Mouse (Mus musculus) retina, postnatal 1 day (tissue): ENCODE results near the gene Rbm18.
"Not testable (repeated sequence)": the region's sequence is repeated elsewhere in the genome, so short reads cannot be mapped to it uniquely, and the experiment has no call there.

Source experiments
- DNase-seq: peaks from one replicate; pipeline ENCODE4 v3.0.0-alpha.2; 2012

Gene Rbm18

GRCm38 (mm10) chr2:36136300-36136941, at the start of gene Rbm18, which contains the start of gene Mrrf:
Rbm18 (minus strand) TSS chr2:36136773.
Mrrf (plus strand) TSS chr2:36136389.
- DNase-seq = peak; percentile 92

DNA sequence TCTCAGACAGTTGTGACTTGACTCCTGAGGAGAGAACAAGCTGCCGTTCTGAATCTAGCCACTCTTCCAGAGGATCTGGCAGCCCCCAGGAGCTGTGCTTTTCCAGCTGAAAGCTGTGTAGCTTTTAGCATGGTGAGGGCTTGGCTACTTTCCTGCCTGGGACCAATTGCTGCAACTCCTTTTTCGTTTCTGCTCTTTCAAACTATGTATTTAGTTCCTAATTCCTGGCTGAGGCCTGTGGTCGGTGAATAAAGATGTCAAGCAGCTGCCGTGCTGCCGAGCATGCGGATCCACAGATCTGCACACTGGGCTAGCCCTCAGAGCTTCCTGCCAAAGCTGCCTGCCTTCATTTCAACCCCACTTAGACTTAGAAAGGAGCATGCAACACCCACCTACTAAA, 48.3 kb upstream of the Rbm18 start:
- DNase-seq = no peak

- no peak for DNase-seq
Observed at GRCm38 (mm10) chr2:36184192-36184591, 47.6 kb upstream of the Rbm18 start.

DNA sequence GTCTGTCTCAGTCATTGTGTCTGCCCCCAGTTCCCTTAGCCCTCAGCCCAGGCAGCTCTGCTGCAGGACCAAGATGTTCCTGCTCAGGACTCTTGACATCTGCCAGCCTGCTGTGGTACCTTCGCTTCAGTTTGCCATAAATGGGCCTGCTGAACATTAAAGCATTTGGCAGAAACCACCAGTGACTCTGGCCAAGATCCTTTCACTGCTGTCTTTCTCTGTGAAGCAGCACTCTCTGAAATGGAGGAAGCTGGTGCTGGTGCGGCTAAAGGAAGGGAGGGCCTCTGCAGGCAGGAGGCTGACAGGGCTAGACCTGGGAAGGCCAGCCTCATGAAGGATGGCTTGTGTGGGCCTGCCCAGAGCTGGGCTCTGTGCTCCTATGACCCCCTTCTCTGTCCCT, 46.7 kb upstream of the Rbm18 start:
- no peak for DNase-seq

DNA sequence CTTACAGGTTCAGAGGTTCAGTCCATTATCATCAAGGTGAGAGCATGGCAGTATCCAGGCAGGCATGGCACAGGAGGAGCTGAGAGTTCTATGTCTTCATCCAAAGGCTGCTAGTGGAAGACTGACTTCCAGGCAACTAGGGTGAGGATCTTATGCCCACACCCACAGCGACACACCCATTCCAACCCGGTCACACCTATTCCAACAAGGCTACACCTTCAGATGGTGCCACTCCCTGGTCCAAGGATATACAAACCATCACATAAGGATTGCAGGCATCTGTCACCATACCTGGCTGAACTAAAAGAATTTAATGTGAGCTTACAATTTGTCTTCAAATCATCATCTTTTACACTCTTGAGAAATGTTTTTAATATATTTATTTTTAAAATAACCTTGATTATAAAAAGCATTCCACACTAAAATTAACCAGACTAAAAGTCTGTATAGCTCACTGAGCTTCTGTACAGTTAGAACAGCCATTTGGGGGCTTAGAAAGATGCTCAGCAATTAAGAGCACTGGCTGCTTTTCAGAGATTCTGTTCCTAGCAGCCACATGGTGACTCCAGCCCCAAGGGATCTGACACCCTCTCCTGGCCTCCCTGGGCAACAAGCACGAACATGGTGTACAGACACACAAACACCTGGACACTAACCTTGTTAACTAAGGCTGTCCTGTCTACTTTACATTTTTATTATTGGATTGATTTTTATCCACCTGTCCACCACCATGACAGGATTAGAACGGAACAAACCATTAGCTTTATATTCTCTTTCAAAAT, 45.2 kb upstream of the Rbm18 start:
- not testable (repeated sequence) for DNase-seq

- no peak for DNase-seq
Observed at GRCm38 (mm10) chr2:36179487-36179886, 42.9 kb upstream of the Rbm18 start.

- no peak for DNase-seq
Observed at GRCm38 (mm10) chr2:36172574-36172973, 36.0 kb upstream of the Rbm18 start.

DNA sequence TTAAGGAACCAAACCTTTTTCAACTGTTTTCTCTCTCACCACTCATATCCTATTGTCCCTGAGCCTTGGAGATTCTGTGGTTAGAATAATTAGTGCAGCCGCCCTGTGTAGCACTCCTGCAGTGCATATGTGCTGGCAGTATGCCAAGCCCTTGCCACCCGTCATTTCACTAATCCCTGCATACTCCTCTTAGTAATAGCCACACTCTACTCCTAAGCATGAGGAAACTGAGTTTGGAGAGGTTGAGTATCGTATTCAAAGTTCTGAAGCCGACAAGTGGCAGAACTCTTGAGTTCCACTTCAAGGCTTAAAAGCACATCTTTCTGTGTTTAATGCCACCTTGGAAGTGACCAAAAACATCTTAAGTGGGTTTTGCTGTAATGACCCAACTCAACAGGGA, 35.6 kb upstream of the Rbm18 start:
- peak; percentile 63 for DNase-seq

GRCm38 (mm10) chr2:36169176-36169575, 32.6 kb upstream of the Rbm18 start:
- no peak for DNase-seq

- no peak for DNase-seq
Observed at GRCm38 (mm10) chr2:36167990-36168618, 31.5 kb upstream of the Rbm18 start.

GRCm38 (mm10) chr2:36159336-36159735, 22.8 kb upstream of the Rbm18 start:
- DNase-seq = no peak

DNA sequence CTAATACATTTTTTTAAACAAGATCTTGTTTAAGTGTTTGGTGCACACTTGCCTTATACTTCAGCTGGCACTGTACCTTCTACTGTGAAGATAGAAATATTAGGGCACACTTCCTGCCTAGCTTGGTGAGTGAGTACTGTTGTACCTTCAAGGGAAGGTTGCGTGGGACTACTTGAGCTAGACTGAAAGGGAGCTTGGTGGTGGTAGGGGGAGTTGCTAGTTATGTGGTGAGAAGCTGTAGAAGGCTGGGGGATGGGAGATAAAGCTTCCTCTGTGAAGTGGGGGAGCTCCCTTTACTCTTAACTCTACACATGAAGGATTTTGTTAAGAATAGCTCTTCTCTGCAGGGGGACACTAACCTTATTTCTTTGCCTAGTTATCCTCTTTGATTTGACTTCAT, 20.9 kb upstream of the Rbm18 start:
- no peak for DNase-seq

DNA sequence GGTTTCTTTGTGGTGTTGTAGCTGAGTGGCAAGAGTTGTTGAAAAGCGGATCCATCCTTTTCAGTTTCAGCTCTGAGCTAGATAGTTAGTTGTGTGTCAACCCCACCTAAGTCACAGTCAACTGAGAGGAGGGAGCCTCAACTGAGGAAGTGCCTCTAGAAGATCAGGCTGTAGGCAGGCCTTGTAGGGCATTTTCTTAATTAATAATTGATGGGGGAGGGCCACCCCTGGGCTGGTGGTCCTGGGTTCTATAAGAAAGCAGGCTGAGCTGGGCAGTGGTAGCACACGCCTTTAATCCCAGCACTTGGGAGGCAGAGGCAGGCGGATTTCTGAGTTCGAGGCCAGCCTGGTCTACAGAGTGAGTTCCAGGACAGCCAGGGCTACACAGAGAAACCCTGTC, 15.8 kb upstream of the Rbm18 start:
- not testable (repeated sequence) for DNase-seq

DNA sequence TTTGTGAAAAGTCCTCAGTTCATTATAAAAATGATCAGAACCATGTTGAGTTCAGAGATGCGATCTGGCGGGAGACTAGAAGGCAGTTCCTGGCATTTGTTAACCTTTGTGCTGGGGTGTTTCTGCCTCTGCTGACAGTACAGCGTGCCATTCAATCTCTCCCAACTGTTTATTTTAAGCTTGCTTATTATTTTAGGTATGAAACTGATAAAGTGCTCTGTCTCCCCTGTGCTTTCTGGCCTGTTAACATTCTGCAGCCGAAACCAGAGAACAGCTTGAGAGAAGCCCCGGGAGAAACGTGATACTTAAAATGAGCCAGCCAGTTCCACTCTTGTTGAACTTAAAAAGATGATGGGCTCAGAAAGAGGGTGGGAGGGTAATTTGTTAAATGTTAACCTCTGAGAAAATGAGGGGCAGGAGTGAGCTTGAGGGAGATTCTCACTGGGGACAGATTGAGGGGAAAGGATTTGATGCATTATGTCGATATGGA, 12.3 kb upstream of the Rbm18 start:
- no peak for DNase-seq

DNA sequence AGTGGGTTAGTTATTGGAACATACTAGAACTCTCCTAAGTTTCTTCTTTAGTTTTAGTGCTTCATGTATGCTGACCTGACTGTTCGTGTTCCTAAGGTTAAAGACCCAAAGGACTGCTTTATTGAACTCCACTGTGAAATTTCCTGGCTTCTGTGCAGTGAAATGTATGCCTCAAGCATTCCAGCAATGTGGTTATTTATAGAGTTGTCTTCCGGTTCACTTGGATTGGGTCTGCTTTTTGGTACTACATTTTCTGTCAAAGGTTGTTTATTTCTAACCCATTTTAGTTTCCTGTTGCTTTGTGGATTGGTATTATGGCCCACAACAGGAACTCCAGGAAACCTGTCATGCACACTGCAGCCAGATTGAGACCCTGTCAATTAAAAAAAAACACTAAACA, 2.5 kb upstream of the Rbm18 start:
- no peak for DNase-seq

- DNase-seq = no peak
Observed at GRCm38 (mm10) chr2:36135887-36136286, 686 bp downstream of the Rbm18 start.

- no peak for DNase-seq
Observed at GRCm38 (mm10) chr2:36129051-36129450, 7.5 kb downstream of the Rbm18 start.

GRCm38 (mm10) chr2:36127973-36128372, 8.6 kb downstream of the Rbm18 start:
- no peak for DNase-seq

GRCm38 (mm10) chr2:36126795-36127429, 9.7 kb downstream of the Rbm18 start:
- no peak for DNase-seq

- no peak for DNase-seq
Observed at GRCm38 (mm10) chr2:36112632-36113031, 23.9 kb downstream of the Rbm18 start.

- DNase-seq = no peak
Observed at GRCm38 (mm10) chr2:36108615-36109014, 28.0 kb downstream of the Rbm18 start.

GRCm38 (mm10) chr2:36104956-36105741, 31.4 kb downstream of the Rbm18 start, which contains the start of gene Lhx6:
Lhx6 (minus strand) TSS chr2:36105408.
- peak; percentile 42 for DNase-seq
